Mouse (Mus musculus) cerebellum, postnatal 10 days (tissue): ENCODE data around the gene Pfkfb3.

ENCODE experiments used
- DNase-seq, 2 experiments: peaks; one replicate each; pipeline ENCODE4 v3.0.0; 2021; ENCODE audit warnings: mixed read lengths in 2 of 2

The Pfkfb3 gene

GRCm38 (mm10) chr2:11427596-11427995 lies 126.3 kb downstream of the Pfkfb3 start:
- no peak for DNase-seq

DNA sequence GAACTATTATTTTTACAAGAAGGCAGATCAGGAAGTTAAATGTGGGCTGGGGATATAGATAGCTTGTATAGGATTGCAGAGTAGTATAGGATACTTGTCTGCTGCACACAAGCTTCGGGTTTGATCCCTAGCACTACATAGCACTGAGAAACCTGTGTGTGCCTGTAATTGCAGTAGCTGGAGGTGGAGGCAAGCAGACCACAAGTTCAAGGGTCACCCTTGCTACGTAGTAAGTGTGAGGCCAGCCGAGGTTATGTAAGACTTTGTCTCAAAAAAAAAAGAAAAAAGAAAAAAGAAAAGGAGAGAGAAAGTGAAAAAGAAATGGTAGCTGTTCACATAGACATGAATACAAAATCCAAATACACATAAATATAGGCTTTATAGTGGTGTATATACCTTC lies 127.5 kb downstream of the Pfkfb3 start:
- no peak for DNase-seq

DNA sequence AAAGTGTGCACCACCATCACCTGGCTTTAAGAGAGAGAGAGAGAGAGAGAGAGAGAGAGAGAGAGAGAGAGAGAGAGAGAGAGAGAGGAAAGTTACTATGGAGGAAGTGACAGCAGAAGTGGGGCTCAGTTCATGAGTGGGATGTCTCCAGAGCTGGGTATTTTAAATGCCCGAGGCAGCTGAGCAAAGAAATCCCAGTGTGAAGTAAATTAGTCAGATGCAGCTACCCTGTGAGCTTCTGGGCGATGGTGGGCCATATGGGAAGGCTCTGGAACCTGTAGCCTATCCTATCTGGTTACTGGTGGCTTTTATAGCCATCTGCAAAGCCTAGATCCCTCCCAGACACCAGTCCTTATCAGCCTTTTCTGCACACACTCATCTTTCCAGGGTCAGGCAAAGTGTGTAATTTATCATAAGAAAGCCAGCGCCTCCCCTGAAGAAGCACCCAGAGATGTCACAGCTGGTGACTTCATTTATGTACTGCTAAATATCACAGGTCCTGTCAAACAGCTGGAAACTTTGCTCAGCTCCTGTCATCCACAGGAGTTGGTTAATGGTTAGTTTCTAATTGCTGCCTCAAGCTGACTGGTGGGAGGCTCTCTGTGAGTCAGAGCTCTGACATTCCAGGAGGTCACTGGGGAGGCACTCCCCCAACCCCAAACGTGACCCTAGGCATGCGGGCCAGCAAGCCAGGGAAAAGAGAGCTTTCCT lies 128.3 kb downstream of the Pfkfb3 start:
- no peak for DNase-seq

DNA sequence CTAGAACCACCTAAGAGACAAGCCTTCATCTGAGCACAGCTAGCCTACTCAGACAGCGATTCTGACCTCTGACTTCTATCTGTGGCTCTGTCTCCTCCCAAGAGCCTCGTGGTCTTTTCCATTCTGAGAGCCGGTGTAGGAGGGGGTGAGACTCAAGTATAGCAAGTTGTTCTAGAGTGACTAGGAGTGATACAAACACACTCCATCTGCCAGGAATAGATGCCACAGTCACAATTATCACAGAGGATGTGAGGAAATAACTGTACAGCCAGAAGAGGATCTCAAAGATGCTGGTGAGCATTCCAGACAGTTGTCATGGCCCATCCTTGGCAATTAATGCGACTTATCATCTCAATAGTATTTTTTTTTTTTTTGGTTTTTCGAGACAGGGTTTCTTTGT lies 129.6 kb downstream of the Pfkfb3 start:
- DNase-seq = no peak

- no peak for DNase-seq
Observed at GRCm38 (mm10) chr2:11423421-11423820, 130.5 kb downstream of the Pfkfb3 start.

DNA sequence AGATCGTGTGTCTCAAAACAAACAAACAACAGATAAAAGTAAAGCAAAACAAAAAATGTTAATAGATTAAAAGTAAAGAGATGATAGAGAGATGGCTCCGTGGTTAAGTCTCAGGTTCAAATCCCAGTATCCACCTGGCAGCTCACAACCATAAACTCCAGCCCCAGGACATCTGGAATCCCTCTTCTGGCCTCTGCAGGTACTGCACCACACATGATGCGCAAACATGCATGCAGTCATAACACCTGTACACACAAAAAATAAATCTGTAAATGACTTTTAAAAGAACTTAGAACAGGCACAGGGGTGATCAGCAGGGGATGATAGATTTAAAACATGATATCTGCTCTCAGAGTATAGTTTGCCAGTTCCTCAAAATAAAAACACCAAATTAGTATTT lies 131.5 kb downstream of the Pfkfb3 start:
- DNase-seq = no peak
